Mouse (Mus musculus): Measurements from ENCODE around the gene Dlg2.

Dlg2 gene

DNA sequence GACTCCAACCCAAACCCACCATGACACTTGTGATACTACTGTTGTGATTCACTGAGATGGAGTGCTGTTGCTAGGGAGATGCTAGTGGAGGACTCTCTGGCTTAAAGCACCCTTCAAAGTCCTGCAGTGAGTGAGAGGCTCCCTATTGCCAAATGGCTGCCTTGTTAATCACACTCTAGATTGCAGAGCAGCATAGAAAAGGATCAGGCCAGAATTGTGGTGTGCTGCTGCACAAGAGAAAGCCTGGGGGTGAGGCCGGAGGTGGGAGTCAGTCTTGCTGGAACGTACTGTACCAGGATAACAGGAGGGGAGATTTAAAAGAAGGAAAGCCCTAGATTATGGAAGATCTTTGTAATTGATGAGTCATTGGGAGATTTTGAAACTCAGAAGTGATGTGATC, 1094.5 kb downstream of the Dlg2 start:
- DNase-seq (ENCODE audit: low spot score in 2 of 2), result no peak

DNA sequence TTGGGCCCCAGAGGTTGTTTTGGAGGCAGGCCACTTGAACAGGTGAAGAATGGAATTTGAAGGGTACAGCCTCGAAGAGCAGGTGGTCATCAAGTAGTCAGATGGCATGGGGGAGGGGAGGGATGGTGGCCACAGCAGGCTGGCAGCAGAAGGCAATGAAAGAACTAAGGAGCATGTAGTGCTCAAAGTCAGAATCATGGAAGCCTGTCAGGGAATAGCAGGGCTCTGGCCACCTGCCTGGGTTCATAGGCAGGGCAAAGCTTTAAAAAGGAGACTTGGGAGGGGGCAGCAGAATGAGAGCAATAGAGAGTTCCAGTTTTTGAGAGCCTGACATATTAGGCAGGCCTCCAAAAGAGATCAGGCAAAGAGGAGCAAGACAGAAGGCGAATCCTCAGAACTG, 1096.2 kb downstream of the Dlg2 start:
- no peak for DNase-seq (ENCODE audit: low spot score in 2 of 2)

DNA sequence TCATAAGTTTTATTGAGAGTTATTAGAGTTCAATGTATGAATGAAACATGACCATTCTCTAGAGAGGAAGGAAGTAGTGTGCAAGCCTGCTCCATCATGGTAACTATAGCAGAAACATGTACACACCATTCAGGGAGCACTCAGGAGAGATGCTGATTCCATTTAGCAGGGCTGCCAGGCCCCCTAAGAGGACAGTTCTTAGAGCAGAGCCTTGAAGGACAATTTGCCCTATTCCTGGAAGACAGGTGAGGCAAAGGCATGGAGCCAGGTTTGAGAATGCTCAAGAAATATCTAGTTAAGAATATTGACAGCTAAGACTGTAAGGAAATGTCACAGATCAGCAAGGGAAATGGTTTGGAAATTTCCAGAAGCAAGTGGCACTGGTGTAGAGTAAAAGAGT, 1096.8 kb downstream of the Dlg2 start:
- no peak for DNase-seq (ENCODE audit: low spot score in 2 of 2)

DNA sequence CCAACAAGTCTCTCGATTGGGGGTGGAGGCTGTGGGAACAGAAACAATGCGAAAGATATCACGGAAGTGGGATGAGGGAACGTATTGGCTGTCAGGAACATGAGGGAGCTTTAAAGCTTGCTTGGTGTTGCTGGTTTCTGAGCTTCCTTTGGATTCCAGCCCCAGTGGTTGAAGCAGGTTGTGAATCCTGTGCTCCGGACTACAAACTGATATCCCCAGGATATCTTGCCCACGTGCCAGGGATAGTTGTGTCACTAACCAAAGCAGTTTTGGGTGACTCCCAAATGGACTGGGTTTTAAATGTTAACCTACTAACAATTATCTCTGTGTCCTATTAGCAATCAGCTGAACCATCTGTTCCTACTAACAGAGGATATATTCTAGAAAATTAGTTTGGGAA, 1099.7 kb downstream of the Dlg2 start:
- no peak for DNase-seq (ENCODE audit: low spot score in 2 of 2)

DNA sequence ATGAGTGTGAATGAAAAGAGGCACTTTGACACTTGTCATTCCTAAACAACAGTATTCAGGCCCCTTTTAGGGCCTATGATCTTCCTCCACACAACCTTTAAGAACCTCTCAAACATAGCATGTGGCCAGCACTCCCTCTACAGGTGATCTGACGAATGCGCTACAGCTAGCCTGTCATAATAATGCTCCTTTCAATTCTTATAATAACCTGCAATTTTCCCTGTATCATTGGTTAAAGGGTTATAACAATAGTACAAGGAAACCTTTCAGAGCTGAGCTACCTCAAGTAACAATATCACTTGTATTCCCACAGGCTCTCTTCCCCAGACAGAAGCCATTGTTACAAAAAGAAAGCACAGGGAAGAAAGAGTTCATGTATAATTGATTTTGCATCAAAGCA, 1105.7 kb downstream of the Dlg2 start:
- no peak for DNase-seq (ENCODE audit: low spot score in 2 of 2)

DNA sequence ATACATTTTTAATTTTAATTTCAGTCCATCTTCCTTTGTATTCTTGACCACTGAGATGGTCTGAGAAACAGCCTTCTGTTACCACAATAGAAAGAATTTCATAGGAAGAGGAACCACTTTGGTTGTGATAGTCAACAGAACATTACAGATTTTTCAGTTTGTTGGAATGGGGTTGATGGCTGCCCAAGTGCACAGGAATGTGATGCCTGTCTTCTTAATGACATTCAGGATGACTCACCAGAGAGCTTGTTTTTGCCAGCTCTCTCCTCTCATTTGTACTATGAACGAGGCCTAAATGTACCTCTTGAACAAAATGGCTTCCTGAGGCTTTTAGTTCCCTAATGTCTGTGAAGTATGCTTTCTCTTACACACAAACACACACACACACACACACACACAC, 1107.1 kb downstream of the Dlg2 start:
- no peak for DNase-seq (ENCODE audit: low spot score in 2 of 2)

DNA sequence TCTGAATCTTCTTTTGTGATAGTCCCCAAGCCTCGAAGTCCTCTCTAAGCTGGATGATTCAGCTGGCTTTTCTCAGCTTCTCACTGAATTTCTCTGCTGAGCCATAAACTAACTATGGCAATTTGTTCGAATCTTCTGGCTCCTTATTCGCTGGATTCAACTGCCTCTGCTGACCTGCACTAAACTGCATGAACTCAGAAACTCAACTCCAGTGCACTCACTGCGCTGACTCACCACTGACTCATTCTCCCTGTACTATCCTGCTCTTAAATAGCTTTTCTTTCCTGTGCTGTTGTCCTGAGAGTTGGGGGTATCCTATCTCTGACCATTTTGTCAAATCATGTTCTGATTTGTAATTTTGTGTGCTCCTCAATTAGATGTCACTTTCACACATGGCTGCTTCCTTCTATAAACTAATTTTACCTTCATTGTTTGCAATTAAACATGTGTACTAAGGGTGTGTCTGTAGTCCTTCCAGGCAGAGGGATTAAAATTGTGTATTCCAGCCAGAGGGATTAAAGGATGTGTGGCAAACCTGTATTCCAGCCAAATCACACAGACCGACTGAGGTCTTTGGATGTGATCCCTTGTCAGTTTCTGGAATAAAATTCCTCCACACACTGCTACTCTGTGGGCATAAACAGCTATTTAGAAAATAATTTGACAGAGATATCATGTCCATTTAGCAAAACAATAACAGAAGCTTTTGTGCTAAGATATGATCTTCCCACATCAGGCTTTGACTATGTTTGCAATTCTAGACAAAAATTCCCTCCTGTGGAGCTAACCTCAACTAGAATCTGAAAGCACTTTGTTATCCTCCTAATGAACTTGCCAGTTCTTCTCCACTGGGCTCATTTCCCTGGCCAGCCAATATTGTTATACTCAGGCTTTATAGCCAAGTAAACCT, 1115.0 kb downstream of the Dlg2 start:
- DNase-seq (ENCODE audit: low spot score in 2 of 2), result no peak

DNA sequence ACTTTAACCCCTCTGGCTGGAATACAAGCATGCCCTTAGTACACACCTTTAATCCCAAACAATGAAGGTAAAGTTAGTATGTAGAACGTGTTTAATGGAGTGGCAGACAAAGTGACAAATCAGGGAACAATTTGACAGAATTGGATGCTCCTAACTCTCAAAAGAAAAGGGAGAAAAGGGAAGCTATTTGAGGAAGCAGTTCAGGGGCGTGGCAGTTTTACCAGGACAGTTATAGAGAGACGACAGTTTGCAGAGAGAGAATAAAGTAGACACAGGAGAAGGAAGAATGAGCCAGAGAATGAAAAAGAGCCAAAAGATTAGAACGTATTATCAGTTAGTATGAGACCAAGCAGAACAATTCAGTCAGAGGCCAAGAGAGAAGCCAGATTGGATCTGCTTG, 1122.1 kb downstream of the Dlg2 start:
- DNase-seq (ENCODE audit: low spot score in 2 of 2), result no peak

DNA sequence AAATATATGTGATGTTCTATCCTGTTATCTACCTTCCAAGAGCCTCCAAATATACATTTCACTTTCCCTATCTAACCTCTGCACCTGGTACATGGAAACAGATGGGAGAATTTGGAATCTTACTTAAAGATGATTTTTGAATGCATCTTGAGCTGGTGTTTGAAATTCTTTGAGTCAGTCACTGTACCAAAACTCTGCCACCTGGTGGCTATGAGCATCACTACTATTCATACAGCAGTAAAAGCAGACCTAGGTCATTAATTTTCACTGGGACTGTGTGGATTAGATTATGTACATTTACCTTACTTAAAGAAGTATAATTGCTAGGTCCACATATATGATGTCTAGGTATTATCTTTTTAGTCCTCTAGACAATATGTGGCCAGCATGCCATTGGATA, 1124.8 kb downstream of the Dlg2 start:
- no peak for DNase-seq (ENCODE audit: low spot score in 2 of 2)

DNA sequence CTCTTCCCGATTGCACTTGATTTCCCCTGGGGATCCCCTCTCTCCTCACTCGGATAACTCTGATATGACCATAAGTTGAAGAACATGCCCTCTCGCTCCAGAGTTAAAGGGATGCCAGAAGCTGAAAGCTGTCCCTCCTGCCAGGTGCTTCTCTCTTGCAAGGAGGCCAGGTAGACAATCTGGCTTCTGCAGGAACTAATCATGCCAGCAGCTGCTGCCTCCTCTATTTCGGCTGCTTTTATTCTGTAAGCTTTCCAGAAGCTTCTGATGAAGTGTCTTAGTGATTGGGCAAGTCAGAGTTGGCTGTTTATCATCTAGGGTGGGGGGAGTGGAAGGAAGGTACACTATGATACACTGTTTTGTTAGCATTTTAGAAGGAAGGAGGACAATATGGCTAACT, 1127.1 kb downstream of the Dlg2 start:
- DNase-seq (ENCODE audit: low spot score in 2 of 2), result no peak

DNA sequence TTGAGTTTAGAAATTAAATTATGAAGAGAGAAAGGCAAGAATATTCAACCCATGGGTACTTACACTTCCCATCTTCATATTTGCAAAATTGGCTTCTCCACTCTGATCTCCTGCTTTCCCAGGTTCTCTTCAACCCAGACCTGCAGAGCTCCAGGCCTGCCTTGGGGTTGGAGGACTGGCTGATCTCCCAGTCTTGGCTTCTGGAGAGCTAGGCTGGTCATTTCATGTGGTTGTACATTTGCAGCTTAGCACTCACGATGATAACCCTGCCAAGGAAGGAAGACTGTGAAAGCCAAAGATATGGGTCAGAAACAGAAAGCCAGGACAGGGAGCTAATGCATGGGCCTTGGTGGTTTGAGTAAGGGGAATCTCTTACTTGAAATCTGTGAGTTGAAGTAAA, 1176.6 kb downstream of the Dlg2 start:
- no peak for DNase-seq (ENCODE audit: low spot score in 2 of 2)

DNA sequence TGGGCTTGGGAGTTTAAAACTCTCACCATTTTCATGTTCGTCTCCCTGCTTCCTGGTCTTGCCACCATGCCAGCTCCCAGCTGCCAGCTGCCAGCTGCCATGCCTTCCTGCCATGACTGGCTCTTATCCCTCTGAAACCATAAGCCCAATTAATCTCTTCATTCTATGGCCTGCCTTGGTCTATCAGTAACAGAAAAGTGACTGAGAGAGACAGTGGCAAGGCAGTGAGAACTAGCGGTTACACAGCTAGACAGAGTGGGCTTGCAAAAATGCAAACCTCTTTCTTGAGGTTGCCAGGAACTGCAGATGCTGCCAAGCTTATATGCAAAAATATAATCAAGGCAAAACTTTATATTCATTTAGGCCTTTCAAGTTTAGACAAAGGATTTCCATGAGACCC, 1183.0 kb downstream of the Dlg2 start:
- no peak for DNase-seq (ENCODE audit: low spot score in 2 of 2)

DNA sequence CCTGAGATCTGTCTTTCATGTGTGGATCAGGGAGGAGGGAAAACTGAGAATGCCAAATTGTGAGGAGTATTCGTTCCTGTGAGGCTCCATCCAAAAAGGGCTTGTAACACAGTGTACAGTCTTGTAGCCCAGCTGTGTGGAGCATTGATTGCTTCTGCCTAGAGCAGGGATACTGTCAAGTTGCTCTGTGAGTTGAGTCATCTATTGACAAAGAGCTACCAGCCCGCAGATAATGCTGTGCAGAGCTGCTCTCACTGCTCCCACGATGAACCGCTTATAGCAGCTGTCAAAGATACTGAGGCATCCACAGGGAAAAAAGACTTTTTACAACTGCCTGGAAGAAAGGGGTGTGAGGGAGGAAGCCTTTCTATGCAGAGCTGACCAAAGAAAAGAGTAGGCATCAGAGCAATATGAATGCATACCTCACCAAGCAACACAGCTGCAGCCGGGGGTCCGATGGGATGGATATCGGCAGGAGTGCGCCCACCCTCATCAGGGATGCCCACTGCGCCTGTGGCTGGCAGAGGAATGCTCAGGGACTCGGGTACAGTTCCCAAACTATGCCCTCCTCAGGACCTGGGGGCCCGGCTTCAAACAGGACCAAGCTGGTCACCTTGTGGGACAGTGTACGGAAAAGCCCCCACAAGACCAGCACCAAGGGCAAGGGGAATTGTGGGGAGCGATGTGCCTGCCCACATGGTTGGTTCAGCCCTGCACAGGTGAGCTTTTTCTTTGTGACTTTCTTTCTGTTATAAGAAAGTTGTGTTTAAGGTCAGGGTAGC, 1196.0 kb downstream of the Dlg2 start:
- no peak for DNase-seq (ENCODE audit: low spot score in 2 of 2)

DNA sequence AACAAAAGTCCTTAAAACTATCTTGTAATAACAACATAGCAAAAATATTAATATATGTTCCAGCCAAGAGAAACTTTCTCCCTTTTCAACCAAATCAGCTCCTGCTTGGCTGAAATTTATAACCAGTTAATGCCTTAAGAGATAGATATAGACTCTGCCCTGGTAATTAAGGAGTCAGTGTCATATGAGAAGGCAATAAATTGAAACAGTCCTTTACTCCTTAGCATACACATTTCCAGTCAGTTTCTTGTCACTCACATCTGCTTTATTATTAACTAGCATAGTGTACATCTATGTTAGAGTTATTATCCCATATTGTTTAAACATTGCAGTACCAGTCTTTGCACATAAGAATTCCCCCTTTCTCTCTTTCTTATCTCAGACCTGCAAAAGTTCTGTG, 1197.9 kb downstream of the Dlg2 start:
- DNase-seq (ENCODE audit: low spot score in 2 of 2), result no peak

DNA sequence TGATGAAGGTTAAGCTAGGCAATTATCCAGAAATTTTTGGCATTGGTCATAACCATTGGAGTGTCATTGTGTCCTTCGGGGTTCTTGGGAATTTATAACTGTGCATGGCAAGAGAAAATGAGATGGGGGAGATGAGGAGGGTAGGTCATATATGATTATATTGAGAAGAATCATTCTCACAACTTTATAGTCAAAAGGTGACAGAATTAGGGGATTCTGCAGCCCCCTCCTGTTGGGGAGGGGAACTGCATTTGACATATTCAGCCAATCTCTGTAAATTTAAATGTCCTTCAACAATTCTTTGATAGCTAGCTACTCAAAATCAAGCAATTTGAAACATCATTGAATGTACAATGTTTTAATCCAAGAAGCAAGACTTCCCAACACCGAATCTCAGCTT, 1201.5 kb downstream of the Dlg2 start:
- DNase-seq (ENCODE audit: low spot score in 2 of 2), result no peak

DNA sequence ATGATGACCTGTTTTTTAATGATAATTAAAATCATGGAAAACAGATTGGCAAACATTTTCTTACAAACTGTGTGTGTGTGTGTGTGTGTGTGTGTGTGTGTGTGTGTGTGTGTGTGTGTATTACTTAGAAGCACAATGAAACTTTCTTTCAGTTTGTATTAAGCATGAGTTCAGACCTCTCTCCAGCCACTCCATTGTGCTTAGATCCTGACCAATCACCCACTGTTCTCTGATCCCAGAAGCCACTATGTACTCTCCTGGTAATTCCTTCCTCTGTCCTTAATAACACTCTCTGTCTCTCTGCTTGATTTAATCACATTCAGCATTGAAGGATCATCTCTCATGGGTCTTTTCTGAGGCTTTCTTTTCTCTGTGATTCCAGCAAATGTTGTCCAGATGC, 1211.5 kb downstream of the Dlg2 start:
- no peak for DNase-seq (ENCODE audit: low spot score in 2 of 2)

DNA sequence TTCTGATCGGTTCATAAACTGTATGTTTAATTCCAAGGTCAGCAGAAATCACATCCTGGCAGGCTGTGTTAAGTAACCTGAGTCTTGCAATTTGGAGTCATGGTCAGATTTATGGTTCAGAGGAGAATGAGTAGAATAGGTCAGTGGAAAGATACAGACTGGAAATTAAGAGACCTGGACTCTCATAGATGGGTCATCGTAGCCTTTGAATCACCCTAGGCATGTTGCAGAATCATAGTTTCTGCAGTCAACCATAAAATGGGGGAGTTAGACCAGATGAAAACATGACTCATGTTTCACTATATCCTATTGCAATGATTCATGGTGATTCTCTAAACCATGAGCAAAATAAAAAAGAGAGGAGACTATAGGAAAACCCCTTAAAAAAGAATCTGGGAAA, 1213.4 kb downstream of the Dlg2 start:
- DNase-seq (ENCODE audit: low spot score in 2 of 2), result no peak

DNA sequence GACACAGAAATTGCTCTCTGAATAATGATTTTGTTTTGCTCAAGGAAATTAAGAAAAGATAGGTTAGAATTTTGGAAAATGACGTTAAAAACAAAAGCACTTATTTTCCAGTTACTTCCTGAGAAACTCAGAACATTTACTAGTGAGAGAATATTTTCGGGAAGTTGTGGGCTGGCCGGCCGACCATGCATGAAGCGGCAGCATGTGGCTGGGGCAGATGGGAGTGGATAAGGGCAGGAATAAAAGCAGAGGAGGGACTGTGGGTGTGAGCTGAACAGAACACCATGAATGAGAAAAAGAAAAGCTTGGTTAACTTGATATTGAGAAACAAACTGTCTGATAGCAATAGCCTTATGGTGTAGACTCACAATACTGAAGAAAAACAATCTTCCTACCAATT, 1233.4 kb downstream of the Dlg2 start:
- DNase-seq (ENCODE audit: low spot score in 2 of 2), result no peak

DNA sequence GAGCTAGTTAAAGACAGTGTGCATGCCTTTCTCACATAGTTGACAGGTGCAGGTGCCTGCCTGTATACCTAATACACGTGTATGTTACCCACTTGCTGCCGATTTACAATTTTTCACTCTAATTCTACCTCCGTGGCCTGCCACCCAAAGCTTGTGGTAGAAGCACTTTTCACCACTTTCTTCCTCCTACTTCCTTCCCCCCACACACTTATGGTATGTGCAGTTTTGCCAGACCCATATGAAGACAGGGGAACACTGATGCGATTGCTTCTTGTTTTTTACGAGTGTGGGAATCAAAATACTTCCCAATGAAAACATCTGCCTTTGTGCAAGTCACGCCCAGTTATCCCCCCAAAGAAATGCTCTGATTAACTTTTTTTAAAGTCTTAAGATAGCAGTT, 1234.7 kb downstream of the Dlg2 start:
- DNase-seq (ENCODE audit: low spot score in 2 of 2), result no peak

DNA sequence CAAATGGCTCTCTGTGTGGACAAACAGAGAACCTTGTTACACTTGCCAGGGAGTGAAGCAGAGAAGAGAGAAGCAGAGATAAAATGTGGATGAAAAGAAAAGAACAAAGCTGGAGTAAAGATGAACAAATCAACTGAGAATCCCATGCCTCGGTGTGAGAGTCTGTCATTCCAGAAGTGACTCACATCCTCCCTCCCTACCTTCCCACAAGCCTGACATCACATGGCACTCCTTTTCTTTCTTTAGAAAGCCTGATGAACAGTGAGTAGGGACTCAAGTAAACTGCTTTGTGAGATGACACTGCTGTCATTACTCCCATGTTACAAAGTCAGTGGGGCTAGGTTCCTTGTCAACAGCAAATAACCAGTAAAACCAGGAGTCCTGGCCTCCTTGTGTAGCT, 1239.3 kb downstream of the Dlg2 start:
- no peak for DNase-seq (ENCODE audit: low spot score in 2 of 2)

DNA sequence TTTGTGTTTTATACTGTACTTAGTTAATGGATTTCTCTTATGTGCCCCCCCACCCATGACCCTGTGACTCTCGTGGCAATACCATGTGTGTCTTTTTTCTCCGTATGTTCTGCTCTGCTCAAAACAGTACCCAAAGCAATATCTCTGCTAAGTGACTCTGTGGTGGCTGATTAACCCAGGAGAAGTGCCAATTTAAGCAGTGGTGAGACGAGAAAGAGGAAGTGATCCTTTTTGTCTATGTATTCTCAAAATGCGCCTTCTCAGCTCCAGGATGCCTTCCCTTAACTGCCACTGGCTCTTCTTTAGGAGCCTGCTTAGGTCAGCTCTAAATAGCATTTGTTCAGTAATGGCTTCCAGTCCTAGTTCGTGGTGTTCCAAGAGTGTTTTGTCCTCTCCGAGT, 1240.2 kb downstream of the Dlg2 start:
- DNase-seq (ENCODE audit: low spot score in 2 of 2), result no peak

DNA sequence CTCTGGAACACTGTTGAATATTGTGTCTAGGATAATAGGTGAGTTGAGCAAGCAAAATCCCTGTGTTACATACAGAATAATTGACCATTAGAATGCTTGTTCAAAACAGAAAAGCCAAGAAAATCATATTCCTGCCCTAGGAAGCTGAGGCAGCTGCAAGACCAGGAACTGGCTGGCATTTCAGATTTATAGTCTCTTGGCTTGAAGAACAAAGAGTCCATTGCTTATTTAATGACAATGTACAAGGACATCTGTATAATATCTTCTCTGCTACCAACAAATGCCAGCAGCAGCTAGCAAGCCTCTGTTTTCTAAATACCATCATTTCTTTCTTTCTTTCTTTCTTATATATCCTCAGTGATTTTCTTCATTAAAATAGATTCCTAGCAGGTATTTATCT, 1243.8 kb downstream of the Dlg2 start:
- no peak for DNase-seq (ENCODE audit: low spot score in 2 of 2)

DNA sequence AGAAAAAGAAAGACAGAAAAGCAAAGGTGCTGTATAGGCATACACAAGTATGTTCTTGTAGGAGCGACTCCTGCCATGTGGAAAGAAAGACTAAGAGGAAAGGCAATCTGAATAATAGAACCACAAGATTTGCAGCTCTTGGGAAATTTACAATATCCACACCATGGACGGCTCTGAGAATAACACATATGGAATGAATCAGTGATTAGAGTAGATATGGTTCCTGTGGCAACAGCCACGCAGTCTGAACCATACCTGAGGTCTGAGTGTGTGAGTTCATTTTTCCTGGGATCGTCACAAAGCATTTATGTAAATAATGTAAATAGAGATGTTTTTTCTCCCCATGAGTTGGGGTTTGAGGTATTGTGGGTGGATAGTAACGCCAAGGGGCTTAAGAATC, 1247.9 kb downstream of the Dlg2 start:
- DNase-seq (ENCODE audit: low spot score in 2 of 2), result no peak
